Mouse (Mus musculus) adrenal gland, adult 18-20 months (tissue): ENCODE measurements around the gene Ifnar2. TPM values are rescaled to one million over a fixed set of nuclear protein-coding genes. Genes with fewer than 3 reads are reported as not detected.

Experiments
- DNase-seq, 2 experiments: peaks; one replicate each; pipeline ENCODE4 v3.0.0; 2021 to 2022; ENCODE audit warnings: low spot score in 2 of 2
- total RNA-seq, 2 experiments: library from RNA; stranded (reverse); gene quantifications; 1 replicate in 1 of 2; 2 replicates in 1 of 2; pipeline ENCODE4 v1.2.3; 2021

Ifnar2 gene
- total RNA-seq, 2 experiments from 2014 or later = 99.5 to 102 TPM

DNA sequence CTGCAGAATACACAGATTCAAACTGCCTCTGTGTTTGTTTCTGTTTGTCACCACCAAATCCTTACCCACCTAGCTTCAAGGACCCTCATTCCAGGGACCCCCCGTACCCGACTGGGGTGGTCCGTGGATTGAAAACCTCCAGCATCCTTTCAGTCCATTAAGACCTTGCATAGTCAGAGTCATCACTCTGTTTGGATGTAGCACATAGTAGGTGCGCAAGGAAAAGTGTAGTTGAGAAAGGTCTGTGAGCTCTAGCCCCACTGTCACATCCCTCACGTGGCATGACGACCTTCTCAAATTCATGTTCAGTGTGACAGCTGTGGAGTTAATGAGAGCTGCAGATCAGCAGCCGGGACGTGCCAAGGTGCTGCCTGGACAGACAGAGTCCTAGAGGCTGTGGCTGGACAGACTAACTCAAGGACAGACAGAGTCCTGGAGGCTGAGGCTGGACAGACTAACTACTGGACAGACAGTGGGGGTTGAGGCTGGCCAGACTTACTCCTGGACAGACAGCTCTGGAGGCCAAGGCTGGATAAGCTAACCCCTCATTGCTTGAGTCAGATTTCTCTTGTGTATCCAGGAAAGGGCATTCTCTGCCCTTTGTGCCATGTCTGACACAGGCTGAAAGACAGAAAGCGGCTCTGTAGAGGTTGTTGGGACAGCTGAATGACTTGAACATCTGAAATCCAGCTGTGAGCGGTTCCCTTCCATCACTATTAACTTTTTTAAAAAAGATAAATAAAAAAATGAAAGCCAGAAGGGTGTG, 15.6 kb upstream of the Ifnar2 start:
- DNase-seq = peak in 1 of 2 experiments; percentile 46

GRCm38 (mm10) chr16:91357526-91357900, 15.1 kb upstream of the Ifnar2 start:
- DNase-seq = peak in 1 of 2 experiments; percentile 51

DNA sequence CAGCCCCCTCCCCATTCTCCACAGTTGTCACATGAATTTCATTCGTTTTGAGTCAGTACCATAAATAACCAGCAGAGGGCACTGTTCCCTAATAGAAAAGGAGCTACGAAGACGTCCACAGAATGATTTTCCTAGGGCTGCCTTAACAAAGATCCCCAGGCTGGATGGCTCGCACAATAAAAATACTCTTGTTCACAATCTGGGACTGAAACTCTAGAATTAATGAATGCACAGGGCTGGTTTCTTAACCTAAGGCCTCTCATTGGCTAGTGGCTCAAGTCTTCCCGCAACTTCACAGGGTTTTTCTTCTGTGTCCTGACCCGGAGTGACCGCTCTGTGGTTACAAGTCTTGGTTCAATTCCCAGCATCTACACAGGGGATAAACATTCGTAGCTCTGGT, 14.0 kb upstream of the Ifnar2 start:
- peak in 1 of 2 experiments; percentile 69 for DNase-seq

DNA sequence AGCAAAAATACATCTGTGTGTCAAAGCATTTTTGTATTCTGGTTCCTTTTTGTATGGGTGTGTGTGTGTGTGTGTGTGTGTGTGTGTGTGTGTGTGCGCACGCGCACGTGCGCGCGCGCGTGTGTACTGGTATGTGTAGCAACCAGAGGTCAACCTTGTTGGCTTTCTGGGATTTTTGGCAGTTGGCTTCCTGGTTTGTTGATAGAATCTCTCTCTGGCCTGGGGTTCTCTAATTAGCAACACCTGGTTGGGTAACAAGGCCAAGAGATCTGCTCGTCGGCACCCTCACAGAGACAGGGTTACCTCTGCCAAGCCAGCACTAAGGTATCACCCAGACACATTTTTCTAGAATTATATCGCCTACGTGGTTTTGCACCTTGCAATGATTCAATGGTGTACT, 13.1 kb upstream of the Ifnar2 start:
- DNase-seq = no peak

- no peak for DNase-seq
Measured at GRCm38 (mm10) chr16:91360162-91360561, 12.4 kb upstream of the Ifnar2 start.

DNA sequence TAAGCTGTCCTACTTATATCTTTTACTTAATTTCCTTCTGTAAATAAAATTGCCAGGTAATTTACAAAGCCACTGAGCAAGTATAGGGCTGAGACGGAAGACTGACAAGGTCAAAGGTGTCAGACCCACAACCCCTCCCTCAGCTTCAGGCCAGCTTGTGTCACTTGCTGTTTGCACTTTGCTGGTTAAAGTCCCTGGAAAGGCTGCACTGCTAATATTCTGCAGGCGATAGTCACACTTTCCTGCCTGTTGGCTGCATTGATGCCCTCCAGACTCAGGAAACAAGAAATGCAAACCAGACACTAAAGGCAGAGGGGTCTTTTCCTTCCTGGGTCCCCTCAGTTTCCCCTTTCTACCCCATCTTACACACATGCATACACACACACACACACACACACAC, 10.6 kb upstream of the Ifnar2 start:
- no peak for DNase-seq

DNA sequence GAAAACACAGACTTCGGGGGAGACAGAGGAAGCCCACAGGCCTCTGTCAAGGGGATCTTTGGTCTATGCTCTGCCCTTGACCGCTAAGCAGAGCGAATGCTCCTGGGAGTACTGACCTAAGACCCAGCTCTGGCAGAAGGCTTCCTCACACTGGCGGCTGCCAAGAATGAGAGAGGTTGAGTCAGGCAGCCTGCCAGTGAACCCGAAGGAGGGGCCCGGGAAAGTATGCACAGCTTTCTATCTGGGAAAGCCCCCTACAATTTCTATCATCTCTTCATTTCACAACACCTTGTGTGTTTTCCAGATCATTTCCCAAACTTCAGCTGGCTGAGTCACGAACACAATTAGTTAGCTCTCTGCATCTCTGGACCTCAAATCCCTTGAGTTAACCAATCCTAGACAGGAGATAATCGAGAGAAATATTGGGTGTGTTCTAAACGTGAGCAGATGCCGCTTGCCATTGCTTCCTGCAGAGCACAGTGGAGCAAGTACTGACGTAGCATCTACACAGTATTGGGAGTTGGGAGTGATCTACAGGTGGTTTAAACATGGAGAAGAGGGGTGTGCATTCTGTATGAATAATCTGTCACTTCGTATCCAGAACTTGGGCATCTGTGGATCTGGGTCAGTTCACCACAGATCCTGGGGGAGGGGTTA, 9.8 kb upstream of the Ifnar2 start:
- peak; percentile 45 to 71 for DNase-seq

DNA sequence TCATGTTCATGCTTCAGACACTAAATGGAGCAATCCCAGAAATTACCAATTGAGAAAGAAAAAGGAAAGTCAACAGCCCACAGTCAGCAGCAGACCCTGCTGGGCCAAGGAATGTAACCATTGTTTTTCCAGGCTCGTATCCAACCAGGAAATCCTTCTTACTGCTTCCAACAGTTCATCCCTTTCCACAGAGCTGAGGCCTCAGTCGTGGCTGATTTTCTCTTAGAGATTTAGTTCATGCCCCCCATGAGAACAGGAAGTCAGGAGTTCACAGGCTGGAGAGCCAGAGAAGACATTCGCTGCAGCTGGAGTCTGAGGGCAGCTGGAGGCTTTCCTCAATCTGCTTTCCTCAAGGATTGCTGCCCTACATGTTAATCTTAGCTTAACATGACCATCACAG, 9.1 kb upstream of the Ifnar2 start:
- no peak for DNase-seq

GRCm38 (mm10) chr16:91366567-91366966, 6.0 kb upstream of the Ifnar2 start:
- no peak for DNase-seq

- DNase-seq = no peak
Measured at GRCm38 (mm10) chr16:91367066-91367465, 5.5 kb upstream of the Ifnar2 start.

DNA sequence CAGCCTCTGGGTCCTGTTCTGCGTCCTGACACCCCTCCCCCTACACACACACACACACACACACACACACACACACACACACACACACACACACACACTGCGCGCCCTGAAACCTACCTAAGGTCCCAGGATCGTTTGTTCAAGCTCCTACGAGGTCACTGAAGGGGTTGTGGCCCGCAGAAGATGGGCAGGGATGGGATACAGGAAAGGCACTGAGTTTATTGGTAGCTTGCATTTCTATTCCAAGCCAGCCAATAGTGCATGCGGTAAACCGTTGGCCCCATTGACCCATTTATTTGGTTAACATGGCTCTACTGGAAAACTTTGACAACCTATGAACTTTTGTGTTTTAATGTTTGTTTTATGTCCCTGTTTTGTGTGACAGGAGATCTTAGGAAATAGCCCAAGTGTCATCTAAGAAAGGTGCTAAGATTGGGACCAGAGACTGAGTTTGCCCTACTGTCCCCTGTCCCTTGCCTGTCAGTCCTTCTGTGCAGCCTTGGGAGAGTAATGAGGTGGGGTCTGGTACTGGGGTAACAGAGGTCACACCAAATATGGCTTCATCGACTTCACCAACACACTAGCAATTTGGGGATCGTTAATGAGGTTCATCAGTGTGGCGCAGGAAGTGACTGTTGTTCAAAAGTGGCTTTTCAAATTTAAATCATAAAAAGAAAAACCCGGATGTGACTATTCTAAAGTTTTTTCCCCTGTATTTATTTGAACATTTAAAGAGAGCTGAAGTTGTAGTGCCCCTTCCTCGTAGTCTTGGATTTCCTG, 1.1 kb downstream of the Ifnar2 start:
- no peak for DNase-seq

DNA sequence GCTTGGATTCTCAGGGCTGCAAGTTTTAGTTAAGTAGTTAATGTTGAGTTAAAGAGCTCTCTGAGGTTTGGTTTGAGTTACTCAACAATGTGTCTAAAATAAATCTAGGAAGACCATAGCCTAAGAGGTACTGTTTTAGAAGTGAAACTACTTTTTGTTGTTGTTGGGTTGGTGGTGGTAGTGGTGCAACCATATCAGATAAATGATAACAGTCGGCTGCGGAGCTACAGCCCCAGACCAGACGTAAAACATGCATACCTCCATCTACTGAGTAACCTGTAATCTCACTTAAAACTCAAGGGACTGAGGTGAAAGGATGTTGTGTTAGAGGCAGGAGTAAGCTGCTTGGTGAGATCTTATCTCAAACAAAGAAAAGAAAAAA, 1.7 kb downstream of the Ifnar2 start:
- no peak for DNase-seq

- no peak for DNase-seq
Measured at GRCm38 (mm10) chr16:91376701-91377100, 4.1 kb downstream of the Ifnar2 start.

DNA sequence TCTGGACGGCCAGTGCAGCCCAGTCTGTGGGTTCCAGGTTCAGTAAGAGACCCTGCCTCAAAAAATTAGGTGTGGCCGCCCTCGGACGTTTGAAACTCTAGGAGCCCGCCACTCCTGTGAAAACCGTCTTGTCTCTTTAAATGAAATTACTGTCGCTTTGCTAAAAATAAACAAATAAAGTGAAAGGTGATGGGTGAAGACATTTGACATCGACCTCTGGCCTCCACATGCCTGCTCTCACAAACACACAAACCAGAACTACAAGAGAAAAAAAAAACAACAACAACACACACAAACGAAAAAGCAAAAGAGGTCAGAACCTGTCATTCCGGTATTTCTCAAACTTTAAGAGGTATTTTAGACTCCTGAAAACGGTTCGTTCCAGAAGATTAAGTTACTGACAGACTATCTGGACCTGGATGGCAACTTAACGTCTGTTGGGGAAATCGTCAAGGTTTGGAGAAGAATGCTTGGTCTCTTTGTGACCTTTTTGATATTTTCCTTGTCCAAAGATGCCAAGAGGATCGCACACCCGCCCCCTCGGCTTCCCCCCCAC, 5.9 kb downstream of the Ifnar2 start:
- no peak for DNase-seq

DNA sequence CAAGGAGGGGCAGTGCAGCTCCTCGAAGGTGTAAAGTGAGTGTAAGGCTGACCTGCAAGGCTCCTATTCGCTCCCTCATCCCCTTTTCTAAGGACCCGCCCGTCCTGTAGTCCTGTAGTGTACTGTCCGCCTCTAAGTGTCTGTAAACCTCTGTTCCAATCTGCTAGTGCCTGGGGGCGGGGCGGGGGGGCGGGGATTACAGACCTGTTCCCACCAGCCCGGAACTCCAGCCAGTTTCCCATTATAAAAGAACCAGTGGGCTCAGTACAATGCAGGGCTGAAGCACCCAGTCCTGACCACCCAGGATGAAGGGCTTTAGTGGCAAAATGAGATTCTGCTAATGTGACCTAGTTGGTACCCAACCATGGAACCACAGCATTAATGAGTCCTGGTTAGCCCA, 6.4 kb downstream of the Ifnar2 start:
- no peak for DNase-seq

GRCm38 (mm10) chr16:91379412-91379811, 6.8 kb downstream of the Ifnar2 start:
- no peak for DNase-seq

- DNase-seq = no peak
Measured at GRCm38 (mm10) chr16:91380151-91380550, 7.6 kb downstream of the Ifnar2 start.

GRCm38 (mm10) chr16:91381606-91382005, 9.0 kb downstream of the Ifnar2 start:
- no peak for DNase-seq

DNA sequence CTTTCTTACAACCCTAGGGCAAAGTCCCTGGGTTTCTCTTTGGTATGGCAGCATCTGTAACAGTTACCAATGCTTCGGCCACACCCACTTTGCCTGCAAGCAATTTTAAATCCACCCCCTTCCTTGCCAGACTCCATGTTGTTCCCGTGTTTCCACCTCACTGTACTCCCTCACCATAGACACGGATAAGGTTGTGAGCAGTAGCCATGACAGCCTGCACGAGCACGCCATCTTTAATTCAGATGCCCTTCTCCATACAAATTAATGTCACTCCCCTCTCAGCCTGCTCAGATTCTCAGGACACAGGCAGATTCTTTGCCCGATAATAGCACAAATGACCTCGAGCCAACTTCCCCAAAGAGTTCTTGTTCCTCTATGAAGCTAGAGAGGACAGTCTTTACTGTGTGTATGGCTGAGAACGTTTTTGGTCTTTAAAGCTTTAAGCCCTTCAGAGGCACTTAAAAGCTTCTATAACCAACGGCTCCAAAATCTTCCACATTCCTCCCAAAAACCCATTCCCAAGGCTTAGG, 9.7 kb downstream of the Ifnar2 start:
- DNase-seq = no peak

DNA sequence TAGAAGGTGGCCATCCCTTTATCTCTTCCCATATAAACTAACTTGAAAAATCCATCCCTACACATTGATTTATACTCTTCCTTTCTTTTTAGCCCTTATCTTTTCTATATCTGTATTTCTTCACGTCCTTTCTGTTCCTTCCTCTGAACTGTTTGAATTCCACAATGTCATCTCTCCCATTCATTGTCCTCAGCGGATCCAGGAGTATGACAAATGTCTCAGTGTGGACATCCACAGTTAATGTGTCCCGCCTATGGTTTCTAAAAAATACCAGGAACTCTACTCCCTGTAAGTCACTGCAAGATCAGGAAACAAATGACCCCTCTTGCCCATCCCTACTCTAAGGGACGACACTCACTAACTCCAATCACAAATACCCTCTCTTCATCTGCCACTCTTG, 11.6 kb downstream of the Ifnar2 start:
- no peak for DNase-seq

GRCm38 (mm10) chr16:91385621-91386020, 13.0 kb downstream of the Ifnar2 start:
- no peak for DNase-seq
